In genomic region chr2:152816657-152817348, GRCm38 (mm10) we compare ENCODE assay signal across 9 mouse cellular contexts. TPM values are rescaled to one million over a fixed set of nuclear protein-coding genes. Genes with fewer than 3 reads are reported as not detected.
DNase-seq lines count a peak whose midpoint lies in the region; ATAC-seq and TF ChIP-seq lines count a peak whose summit lies in the region.
"Had no signal": no experiment of that assay in that cellular context is flagged by ENCODE, and none has a peak within 500 bp of the region (broad histone marks: within the 10 kb centered on the region; RNA-seq: fewer than 3 reads in every experiment).

No protein-coding gene starts in this region.

- intact Hi-C loops in heart, postnatal 14 days (cut with DNase I): no loop called here

- TF ChIP-seq RAD21 in CH12.LX (IDR thresholded peaks at IDR 0.05; ENCODE audit: low read depth, low read length): no peak

- H3K4me1 ChIP-seq in heart, embryonic 13.5 days: peaks cover 94% of the 10 kb centered on the region
- H3K4me1 ChIP-seq in CH12.LX (ENCODE audit: control insufficient read depth in 1 of 2, insufficient read depth in 2 of 2): peaks cover 59 to 87% of the 10 kb centered on the region in 2 experiments

- H3K4me2 ChIP-seq in heart, embryonic 13.5 days: peak overlapping the region; percentile 51
- H3K4me2 ChIP-seq in CH12.LX (ENCODE audit: insufficient read depth, low read depth, poor library complexity, severe bottlenecking): peak overlapping the region; percentile 62

- H3K4me3 ChIP-seq in heart, embryonic 13.5 days: no peak overlapping the region
- H3K4me3 ChIP-seq in CH12.LX (replicated peaks in 1 of 3; ENCODE audit: low read depth in 2 of 3, low read length in 2 of 3, poor library complexity in 1 of 3): peak overlapping the region in 1 of 3 experiments; percentile 8

- 75% methylated on average over 3 of the region's 3 CpGs for WGBS in heart, embryonic 13.5 days

- no peak for ATAC-seq in heart, embryonic 13.5 days (ENCODE audit: extremely low read depth, insufficient number of reproducible peaks, low FRiP score, low TSS enrichment)
- ATAC-seq: midbrain, embryonic 16.5 days had no signal

- no peak for TF ChIP-seq POLR2A in CH12.LX (IDR thresholded peaks at IDR 0.05; ENCODE audit: low read depth, low read length)

- DNase-seq in heart, postnatal 14 days: no peak
- DNase-seq in CH12.LX (ENCODE audit: extremely low read depth) (no peak), MN1 (ENCODE audit: low spot score) (no peak)
- peak; percentile 49 for DNase-seq in Muller cell, postnatal 12 days (ENCODE audit: inconsistent ontology term)
- peak; percentile 39 for DNase-seq in kidney, postnatal 14 days
- DNase-seq in adrenal gland, postnatal 14 days: no peak
- no peak for DNase-seq in layer of hippocampus, adult 18-20 months (ENCODE audit: low spot score in 2 of 2)

- peaks cover 12% of the 10 kb centered on the region for H3K36me3 ChIP-seq in heart, embryonic 13.5 days
- peaks cover 48 to 72% of the 10 kb centered on the region in 2 experiments for H3K36me3 ChIP-seq in CH12.LX (replicated peaks in 1 of 2; ENCODE audit: control insufficient read depth in 1 of 2, insufficient read depth in 1 of 2, low read length in 1 of 2)

- H3K27me3 ChIP-seq in heart, embryonic 13.5 days (replicated peaks): no peaks in the 10 kb centered on the region
- H3K27me3 ChIP-seq in CH12.LX (replicated peaks): no peaks in the 10 kb centered on the region

- in situ Hi-C loops in CH12.LX (cut with MboI; ENCODE audit: low pct_ligation_motif_present, low pct_unique_long_range_greater_than_20kb, low sequenced_read_pairs): loop anchor here (5.0 kb wide), 1 partner anchor 35 kb away; no protein-coding TSS in a partner anchor

- H3K27ac ChIP-seq in heart, embryonic 13.5 days (replicated peaks): peak overlapping the region; percentile 86
- H3K27ac ChIP-seq in CH12.LX (ENCODE audit: insufficient read depth, low read depth): peak overlapping the region; percentile 85

- dilution Hi-C loops in CH12.LX (cut with MboI; ENCODE audit: extremely low pct_ligation_motif_present, extremely low pct_unique_long_range_greater_than_20kb, low sequenced_read_pairs): no loop called here

- H3K79me2 ChIP-seq in CH12.LX (replicated peaks; ENCODE audit: control insufficient read depth, extremely low read depth, insufficient read depth, poor library complexity, severe bottlenecking): peaks cover 99% of the 10 kb centered on the region

- no peaks in the 10 kb centered on the region for H3K9me3 ChIP-seq in heart, embryonic 13.5 days
- peaks cover 11% of the 10 kb centered on the region for H3K9me3 ChIP-seq in CH12.LX (replicated peaks; ENCODE audit: low read length)

- TF ChIP-seq CTCF in CH12.LX (conservative IDR thresholded peaks at IDR 0.05 in 1 of 2, IDR thresholded peaks at IDR 0.05 in 1 of 2; ENCODE audit: low read depth in 2 of 2, low read length in 2 of 2): no peak

- H3K9ac ChIP-seq in heart, embryonic 13.5 days: peak overlapping the region; percentile 38; the same call in 1 of the 2 replicates
- peak overlapping the region; percentile 3; the same call in 1 of the 2 replicates for H3K9ac ChIP-seq in CH12.LX (ENCODE audit: insufficient read depth, low read depth)

- TF ChIP-seq EP300 in CH12.LX (IDR thresholded peaks at IDR 0.05; ENCODE audit: low read length): peak; percentile 8; the same call in 1 of the 2 replicates

TF ChIP-seq in CH12.LX, 34 proteins besides CTCF, POLR2A, EP300 and RAD21:
- no peak for TF ChIP-seq USF2 (conservative IDR thresholded peaks at IDR 0.05; ENCODE audit: low read depth, low read length)
- TF ChIP-seq CHD1 (IDR thresholded peaks at IDR 0.05; ENCODE audit: low read depth, low read length): 0 out of 2 replicates have a peak, but pooled peaks have one; percentile 61
- no peak for TF ChIP-seq GABPA (IDR thresholded peaks at IDR 0.05; ENCODE audit: insufficient replicate concordance, low read depth, low read length)
- TF ChIP-seq MEF2A (IDR thresholded peaks at IDR 0.05; ENCODE audit: borderline replicate concordance, low read depth, low read length): no peak; the same call in 1 of the 2 replicates
- TF ChIP-seq PAX5 (IDR thresholded peaks at IDR 0.05; ENCODE audit: low read length): no peak
- no peak for TF ChIP-seq ETS1 (conservative IDR thresholded peaks at IDR 0.05; ENCODE audit: low read depth, low read length)
- no peak; the same call in 1 of the 2 replicates for TF ChIP-seq MAZ (IDR thresholded peaks at IDR 0.05; ENCODE audit: low read depth, low read length)
- TF ChIP-seq UBTF (IDR thresholded peaks at IDR 0.05; ENCODE audit: low read depth, low read length): no peak
- TF ChIP-seq MAX (IDR thresholded peaks at IDR 0.05; ENCODE audit: low read length): no peak
- TF ChIP-seq JUN (IDR thresholded peaks at IDR 0.05; ENCODE audit: insufficient read depth, low read depth, low read length): no peak
- no peak for TF ChIP-seq USF1 (IDR thresholded peaks at IDR 0.05; ENCODE audit: low read depth, low read length)
- no peak for TF ChIP-seq ZKSCAN1 (IDR thresholded peaks at IDR 0.05; ENCODE audit: borderline replicate concordance, low read depth, low read length)
- TF ChIP-seq POLR2AphosphoS2 (IDR thresholded peaks at IDR 0.05; ENCODE audit: low read depth, low read length): no peak
- no peak for TF ChIP-seq MYC (IDR thresholded peaks at IDR 0.05; ENCODE audit: low read depth, low read length)
- TF ChIP-seq MXI1 (IDR thresholded peaks at IDR 0.05; ENCODE audit: low read depth, low read length): no peak
- TF ChIP-seq KAT2A (IDR thresholded peaks at IDR 0.05; ENCODE audit: insufficient replicate concordance, low read length): no peak
- no peak for TF ChIP-seq IRF4 (IDR thresholded peaks at IDR 0.05; ENCODE audit: low read depth, low read length)
- TF ChIP-seq TCF12 (IDR thresholded peaks at IDR 0.05; ENCODE audit: low read depth, low read length): no peak
- no peak for TF ChIP-seq TBP (conservative IDR thresholded peaks at IDR 0.05; ENCODE audit: low read depth, low read length)
- TF ChIP-seq NELFE (IDR thresholded peaks at IDR 0.05; ENCODE audit: low read depth, low read length): no peak
- no peak for TF ChIP-seq HCFC1 (IDR thresholded peaks at IDR 0.05; ENCODE audit: low read depth, low read length)
- TF ChIP-seq RCOR1 (conservative IDR thresholded peaks at IDR 0.05; ENCODE audit: low read depth, low read length): no peak
- no peak for TF ChIP-seq MAFK (IDR thresholded peaks at IDR 0.05; ENCODE audit: insufficient replicate concordance, low read length)
- TF ChIP-seq JUND (conservative IDR thresholded peaks at IDR 0.05; ENCODE audit: low read depth, low read length): no peak
- no peak for TF ChIP-seq SMC3 (IDR thresholded peaks at IDR 0.05; ENCODE audit: low read depth, low read length)
- peak; percentile 3; the same call in 1 of the 2 replicates for TF ChIP-seq CHD2 (IDR thresholded peaks at IDR 0.05; ENCODE audit: low read length)
- TF ChIP-seq E2F4 (IDR thresholded peaks at IDR 0.05; ENCODE audit: insufficient replicate concordance, low read depth, low read length): no peak
- no peak for TF ChIP-seq ZC3H11A (IDR thresholded peaks at IDR 0.05; ENCODE audit: low read depth, low read length)
- 0 out of 2 replicates have a peak, but pooled peaks have one; percentile 6 for TF ChIP-seq NRF1 (IDR thresholded peaks at IDR 0.05; ENCODE audit: low read depth, low read length)
- peak; percentile 65; the same call in 1 of the 2 replicates for TF ChIP-seq SIN3A (IDR thresholded peaks at IDR 0.05; ENCODE audit: low read length)
- peak; percentile 54; the same call in 1 of the 2 replicates for TF ChIP-seq ZMIZ1 (IDR thresholded peaks at IDR 0.05; ENCODE audit: low read depth, low read length)

RNA-seq across cellular contexts. Expression of gene Bcl2l1, which starts 14.7 kb away (rescaled TPM):
- 59.6 and 62.8 TPM in 2 replicates for polyA plus RNA-seq in heart, embryonic 13.5 days (2015; fragmentation: Nextera tagmentation; extraction: Ambion mirVana)
- total RNA-seq in heart, postnatal 14 days (2021): 10 to 100 TPM; 79.8 to 92.2 TPM
- total RNA-seq in CH12.LX (2012; rRNA removed): 47.7 and 80.3 TPM in 2 replicates
- 13.7 and 21.3 TPM in 2 replicates for total RNA-seq in CH12.LX (2014; rRNA removed)
- polyA plus RNA-seq in CH12.LX (2012; ENCODE audit: insufficient read length, low read depth): 33.2 and 34.5 TPM in 2 replicates
- 64.3 and 72.4 TPM in 2 replicates for total RNA-seq in adrenal gland, postnatal 14 days (2021)
- total RNA-seq in layer of hippocampus, adult 18-20 months (2021): 100 to 1,000 TPM; 134 to 146 TPM

RNA-seq across cellular contexts. Expression of gene Tpx2, which starts 31.0 kb away (rescaled TPM):
- polyA plus RNA-seq in heart, embryonic 13.5 days (2015; fragmentation: Nextera tagmentation; extraction: Ambion mirVana): 51.1 and 55.5 TPM in 2 replicates
- 1 to 10 TPM; 4.4 to 8.5 TPM for total RNA-seq in heart, postnatal 14 days (2021)
- total RNA-seq in CH12.LX (2012; rRNA removed) (66.1 and 70.9 TPM in 2 replicates), CH12.LX (2014; rRNA removed) (98.0 and 105 TPM in 2 replicates)
- 123 and 127 TPM in 2 replicates for polyA plus RNA-seq in CH12.LX (2012; ENCODE audit: insufficient read length, low read depth)
- 16.6 and 20.3 TPM in 2 replicates for total RNA-seq in adrenal gland, postnatal 14 days (2021)
- total RNA-seq in layer of hippocampus, adult 18-20 months (2021): 1 to 10 TPM; 1.6 to 1.9 TPM

Comparison
In these comparisons a context has a peak if more than half of its experiments do, and no peak if none do; other contexts are left out.
1. DNase-seq: peak in Muller cell, postnatal 12 days (single experiment) and kidney, postnatal 14 days (single experiment); none in heart, postnatal 14 days (0 of 2), CH12.LX (single experiment), adrenal gland, postnatal 14 days (single experiment), layer of hippocampus, adult 18-20 months (0 of 2) and MN1 (single experiment).